Mouse (Mus musculus) thymus, postnatal 4 days (tissue): ENCODE measurements around the gene Fmo3.

Experiments used
- DNase-seq: peaks from one replicate; pipeline ENCODE4 v3.0.0; 2021

Fmo3 gene

DNA sequence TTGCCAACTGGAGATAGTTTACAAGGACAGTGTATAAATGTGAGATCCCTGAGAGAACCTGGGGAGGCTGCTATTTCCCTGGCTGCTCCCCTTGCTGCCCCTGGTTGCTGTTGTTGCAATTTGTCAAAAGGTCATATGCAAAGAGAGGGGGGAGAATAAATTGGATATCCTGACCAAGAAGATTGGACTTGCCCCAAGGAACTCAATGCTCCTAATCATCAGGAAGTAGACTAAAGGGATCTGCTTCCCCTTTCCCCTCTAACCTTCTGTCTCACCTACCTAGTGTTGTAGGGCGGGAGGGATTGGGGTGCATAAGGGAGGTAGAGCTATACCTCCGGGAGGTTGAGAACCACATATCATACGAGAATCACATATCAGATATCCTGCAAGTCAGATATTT is 55.2 kb downstream of the Fmo3 start:
- no peak for DNase-seq

DNA sequence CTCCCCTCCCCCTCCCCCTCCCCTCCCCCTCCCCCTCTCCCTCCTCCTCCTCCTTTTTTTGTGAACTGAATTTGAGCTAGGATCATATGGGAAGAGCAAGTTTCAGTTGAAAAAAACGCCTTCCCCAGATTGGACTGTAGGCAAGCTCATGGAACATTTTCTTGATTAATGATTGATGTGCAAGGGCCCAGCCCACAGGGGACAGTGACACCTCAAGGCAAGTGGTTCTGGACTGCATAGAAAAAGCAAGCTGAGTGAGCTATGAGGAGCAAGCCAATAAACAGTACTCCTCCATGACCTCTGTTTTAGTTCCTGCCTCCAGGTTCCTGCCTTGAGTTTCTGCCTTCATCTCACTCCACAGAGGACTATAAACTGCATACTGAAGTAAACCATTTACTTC is 59.2 kb downstream of the Fmo3 start:
- DNase-seq = no peak

DNA sequence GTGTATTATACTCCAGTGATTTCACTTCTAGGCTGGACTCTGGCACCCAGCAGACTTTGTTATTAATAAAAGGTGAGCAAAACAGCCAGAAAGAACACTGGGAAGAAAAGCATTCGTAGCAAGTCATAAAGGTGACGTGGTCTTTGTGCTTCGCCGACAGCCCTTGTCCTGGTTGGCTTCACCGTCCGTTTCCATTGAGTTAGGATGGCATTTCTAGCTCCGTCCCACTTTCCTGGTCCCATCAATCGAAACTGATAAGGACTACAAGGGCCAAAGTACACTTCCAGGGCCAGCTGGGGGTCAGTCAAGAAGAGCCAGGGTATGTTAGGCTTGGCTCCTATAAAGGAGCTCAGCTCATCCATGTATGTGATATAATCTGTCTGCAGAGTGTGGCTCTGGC is 67.7 kb downstream of the Fmo3 start:
- no peak for DNase-seq

DNA sequence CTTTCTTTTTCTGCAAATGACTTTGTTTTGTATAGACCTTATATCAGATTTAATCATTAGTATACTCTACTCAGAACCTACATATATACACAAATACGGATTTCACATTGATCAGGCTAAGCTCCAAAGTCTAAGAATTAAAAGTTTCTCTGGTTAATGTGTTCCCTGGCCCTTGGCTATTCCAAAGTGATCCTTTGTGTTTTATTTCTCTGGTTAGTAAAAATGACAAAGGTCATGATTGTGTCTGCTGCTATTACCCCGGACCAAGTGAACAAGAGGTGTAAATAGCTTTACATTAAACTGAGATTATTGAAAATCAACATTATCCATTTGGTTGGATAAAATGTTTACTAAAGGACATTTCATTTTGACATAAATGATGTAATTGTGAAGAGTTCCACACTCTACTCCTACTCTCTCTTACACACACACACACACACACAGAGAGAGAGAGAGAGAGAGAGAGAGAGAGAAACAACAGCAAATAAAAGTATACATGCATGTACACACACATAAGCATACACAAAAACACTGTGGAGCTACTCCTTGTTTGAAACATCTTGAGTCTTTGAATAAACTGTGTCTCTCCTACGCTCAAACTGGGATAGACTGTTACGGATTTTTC is 69.3 kb downstream of the Fmo3 start:
- DNase-seq = no peak

DNA sequence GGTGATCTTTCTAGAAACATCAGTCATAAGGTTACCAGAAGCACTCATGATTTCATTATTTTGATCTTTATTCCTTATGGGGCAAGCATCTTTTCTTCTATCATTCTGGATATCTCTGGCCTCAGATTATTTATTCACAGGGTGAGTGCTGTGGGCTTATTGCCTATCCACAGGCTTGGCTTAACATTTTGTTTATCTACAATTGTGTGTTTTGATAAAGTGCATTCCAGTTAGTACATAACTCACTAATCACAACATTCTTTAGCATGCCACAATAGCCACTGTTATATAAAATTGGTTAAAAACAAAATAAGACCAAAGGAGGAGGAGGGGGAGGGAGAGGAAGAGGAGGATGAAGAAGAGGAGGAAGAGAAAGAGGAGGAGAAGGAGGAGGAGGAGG is 72.2 kb downstream of the Fmo3 start:
- DNase-seq = no peak
